Mouse (Mus musculus) retina, embryonic 14.5 days (tissue): ENCODE data around the gene Zfp993.
"Not testable (repeated sequence)": the region's sequence is repeated elsewhere in the genome, so short reads cannot be mapped to it uniquely, and the experiment has no call there.

ENCODE experiments used
- DNase-seq: peaks from one replicate; pipeline ENCODE4 v3.0.0-alpha.2; 2015; ENCODE audit warnings: low spot score

Gene Zfp993

DNA sequence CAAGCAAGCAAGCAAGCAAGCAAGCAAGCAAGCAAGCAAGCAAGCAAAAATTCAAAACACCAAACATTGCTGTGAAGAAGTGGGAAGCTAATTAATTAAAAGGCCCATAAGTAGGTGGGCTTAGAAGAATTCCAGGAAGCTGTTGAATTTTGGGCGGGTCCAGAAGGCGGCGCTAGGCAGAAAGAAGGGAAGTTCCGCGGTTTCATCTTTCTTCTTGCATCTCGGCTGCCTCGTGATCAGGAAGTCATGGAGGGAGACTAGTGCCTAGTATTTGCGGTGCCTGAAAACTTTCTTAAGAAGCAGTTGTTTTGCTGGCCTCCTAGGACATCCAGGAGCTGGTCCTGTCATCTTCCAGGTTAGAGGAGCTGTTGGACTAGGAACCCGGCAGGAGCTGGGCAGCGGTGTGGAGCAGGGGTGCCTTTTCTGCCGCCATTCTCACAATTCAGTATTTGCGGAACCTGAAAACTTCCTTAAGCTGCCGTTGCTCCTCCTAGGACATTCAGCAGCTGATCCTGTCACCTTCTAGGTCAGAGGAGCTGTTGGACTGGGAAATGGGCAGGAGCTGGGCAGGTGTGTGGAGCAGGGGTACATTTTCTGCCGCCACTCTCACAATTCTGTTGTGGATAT, at the start of gene Zfp993:
Zfp993 (plus strand) TSS at position 188 of the 627 bp plus-strand sequence.
- not testable (repeated sequence) for DNase-seq

DNA sequence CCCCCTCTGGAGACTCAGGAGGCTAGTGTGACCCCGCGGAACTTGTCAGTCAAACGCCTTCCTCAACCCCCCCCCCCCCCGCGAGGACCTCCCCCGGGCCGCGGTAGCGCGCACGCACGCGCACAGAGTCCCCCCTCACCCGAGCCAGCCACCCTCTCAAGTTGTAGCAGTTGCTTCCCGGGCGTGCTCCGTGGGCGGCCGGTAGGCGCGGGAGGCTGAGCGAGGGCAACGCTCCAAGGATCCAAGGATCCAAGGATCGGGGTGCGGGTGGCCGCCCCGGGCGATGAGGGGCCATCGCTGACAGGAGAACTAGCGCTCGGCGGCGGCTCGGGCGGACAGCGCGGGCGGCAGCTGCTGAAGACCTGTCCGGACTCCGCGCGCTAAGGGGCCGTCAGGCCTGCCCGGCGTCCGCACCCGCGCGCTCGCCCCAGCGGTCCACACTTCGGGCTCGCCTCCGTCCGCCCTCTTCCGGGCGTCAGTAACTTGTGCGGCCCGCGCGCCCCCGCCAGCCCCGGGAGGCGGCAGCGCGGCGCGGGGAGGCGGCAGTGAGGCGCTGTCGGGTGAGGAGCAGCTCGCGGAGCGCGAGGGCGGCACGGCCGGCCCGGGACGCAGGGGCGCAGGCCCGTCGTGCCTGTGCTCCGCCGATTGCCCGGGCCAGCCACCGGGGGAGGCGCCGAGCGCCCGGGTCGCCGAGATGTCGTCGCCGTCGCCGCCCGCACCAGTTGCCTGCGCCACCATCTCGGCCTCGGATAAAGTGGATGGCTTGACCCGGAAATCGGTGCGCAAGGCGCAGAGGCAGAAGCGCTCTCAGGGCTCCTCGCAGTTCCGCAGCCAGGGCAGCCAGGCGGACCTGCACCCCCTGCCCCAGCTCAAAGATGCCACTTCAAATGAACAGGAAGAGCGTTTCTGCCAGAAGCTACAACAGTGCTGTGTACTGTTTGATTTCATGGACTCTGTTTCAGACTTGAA, 30.6 kb upstream of the Zfp993 start:
- not testable (repeated sequence) for DNase-seq

DNA sequence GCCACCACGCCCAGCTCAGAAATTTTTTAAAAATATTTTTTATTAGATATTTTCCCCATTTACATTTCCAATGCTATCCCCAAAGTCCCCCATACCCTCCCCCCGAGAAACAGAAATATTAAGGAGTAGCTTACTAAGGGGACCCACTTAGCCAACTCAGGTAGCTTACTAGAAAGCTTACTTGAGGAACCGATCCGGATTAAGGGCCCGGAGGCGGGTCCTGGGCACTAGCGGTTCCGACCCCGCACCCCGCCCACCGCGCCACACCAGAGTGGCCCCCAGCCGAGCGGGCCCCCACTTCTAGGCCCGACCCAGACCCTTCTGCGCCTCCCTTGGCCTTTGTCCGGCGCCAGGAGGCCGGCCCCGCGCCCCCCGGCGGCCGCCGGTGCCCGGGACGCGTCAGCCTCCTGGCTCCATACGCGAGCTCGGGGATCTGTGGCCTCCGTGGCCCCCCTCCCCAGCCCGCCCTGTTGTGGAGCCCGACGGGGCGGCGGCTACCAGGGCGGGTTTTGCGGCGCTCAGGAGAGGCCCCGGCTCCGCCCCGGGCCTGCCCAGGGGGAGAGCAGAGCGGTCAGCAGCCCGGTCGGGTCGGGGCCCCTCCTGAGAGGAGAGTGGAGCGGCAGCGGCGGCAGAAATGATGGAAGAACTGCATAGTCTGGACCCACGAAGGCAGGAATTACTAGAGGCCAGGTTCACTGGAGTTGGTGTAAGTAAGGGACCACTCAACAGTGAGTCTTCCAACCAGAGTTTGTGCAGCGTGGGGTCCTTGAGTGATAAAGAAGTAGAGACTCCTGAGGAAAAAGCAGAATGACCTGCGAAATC, 7.0 kb upstream of the Zfp993 start:
- peak; percentile 1 for DNase-seq

DNA sequence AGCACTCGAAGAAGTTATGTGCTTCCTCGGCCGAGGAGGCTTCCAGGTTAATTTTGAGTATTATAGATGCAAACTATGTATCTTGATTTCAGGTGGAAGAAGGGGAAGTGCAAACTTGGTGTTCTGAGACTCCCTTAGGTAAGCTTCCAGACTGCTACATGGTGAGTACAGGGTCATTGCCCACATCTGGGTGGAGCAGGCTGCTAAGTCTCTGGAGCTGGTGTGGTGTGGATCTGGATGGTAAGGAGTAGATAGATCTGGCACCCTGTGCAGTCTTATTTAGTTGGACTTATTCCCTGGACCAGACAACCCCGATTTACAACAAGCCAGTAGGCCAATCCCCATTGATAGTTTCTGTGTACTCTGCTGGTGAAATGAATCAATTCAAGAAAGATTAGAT, 33.6 kb downstream of the Zfp993 start:
- DNase-seq = not testable (repeated sequence)

DNA sequence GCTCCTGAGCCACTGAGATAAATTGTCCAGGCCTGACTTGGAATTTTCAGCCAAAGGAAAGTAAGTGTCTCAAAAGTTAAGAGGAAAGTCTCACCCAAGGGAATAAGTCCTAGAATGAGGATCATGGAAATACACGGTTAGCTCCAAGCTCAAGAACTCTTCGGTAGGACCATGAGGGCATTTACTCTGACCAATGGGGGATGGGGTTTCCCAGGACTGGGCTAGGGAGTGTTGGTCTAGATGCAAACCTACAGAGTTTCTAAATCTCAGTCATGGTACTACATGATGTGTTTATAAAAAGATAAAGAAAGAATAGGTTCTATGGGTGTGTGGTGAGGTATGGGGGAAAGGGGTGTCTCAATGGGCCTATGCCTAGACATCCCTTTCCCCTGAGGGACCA, 38.9 kb downstream of the Zfp993 start:
- DNase-seq = not testable (repeated sequence)

DNA sequence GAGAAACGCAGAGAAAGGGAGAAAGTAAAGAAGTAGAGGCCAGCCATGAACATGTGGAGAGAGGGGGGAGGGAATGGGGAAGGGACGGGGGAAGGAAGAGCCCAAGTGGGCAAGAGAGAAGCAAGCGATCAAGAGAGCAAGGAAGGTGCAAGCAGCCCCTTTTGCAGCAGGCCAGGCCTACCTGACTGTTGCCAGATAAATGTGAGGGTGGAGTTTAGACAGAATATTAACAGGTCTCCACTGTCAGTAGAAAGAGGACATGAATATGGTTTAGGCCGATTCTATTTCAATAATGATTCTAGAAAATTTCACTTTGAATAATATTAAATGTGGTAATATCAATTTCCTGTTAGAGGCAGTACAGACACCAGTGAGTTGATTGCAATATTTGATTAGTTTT, 39.4 kb downstream of the Zfp993 start:
- DNase-seq = not testable (repeated sequence)

DNA sequence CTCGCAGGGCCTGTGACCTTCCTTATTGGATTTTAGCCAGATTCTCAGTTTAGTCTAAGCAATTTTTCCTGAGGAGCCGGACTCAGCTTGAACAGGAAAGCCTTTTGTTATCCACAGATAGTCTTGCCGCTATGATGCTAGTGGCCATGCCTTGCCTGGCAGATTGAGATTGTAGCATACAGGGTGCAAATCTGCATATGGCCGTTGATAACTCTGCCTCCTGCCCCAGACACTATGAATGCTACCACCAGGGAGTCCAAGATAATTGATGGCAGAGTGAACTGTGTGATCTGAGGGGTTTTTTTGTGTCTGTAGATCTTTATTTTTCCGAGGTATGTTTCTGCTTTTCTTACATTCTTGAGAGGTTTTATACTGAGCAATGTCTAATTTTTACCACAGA, 39.9 kb downstream of the Zfp993 start:
- not testable (repeated sequence) for DNase-seq
